Mouse (Mus musculus) heart, adult 2 months (tissue): ENCODE measurements around the gene Yipf7.

Experiments
- CTCF ChIP-seq: fragments of 200-600 bp; IDR thresholded peaks from 2 replicates; pipeline ENCODE4 v1.8.1; 2022; ENCODE audit warnings: antibody characterized with exemption, mild to moderate bottlenecking, moderate library complexity
- POLR2A ChIP-seq: fragments of 200-500 bp; IDR thresholded peaks from 2 replicates; pipeline ENCODE4 v1.6.1; 2011; ENCODE audit warnings: mild to moderate bottlenecking, low read depth, low read length, control low read depth; ENCODE audit not compliant: insufficient read depth

DNA sequence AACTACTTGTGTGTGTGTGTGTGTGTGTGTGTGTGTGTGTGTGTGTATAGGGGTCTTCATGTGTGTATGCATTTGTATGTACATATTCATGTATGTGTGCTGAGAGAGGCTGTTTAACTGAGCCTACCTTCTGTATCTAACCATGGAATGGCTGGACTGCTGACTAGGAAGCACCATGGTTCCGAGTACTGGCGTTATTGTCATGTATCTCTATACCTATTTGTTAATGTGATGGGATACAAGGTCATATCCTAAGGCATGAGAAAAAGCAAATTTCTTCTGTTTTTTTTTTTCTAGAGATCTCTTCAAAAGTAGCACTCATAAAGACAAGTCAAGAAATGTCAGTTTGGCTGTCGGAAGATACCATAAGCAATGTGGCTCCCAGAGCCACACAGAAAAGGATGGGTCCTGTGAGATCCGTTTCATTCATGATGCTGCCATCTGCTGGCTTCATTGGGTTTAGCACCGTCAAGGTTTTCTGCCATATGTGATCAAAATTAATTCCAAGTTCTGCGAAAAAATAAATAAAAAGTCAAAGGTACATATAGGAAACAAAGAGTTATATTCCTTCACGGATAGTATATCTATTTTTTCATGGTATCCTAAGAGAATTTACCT, 21.7 kb downstream of the Yipf7 start:
- no peak for TF ChIP-seq POLR2A
- TF ChIP-seq CTCF: peak; percentile 77
